Mouse (Mus musculus): Measurements from ENCODE around the gene Ptger4.

Gene Ptger4

DNA sequence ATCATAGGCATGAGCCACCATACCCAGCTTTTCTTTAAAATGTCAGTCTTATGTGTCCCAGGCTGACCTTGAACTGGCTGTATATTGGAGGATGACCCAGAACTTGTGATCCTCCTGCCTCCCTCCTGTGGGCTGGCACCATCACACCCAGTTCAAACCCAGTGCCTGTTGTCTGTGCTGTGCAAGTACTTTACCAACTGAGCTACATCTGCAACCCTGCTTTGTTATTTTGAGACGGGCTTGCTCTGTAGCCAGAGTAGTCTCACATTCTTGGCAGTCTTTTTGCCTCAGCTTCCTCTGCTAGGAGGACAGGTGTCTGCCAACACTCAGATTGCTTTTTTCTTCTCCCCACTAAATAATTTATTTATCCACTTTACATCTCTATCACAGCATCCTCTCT is 86.6 kb downstream of the Ptger4 start:
- DNase-seq: no peak

Measured in lung, postnatal 4 days (tissue).